Mouse (Mus musculus): ENCODE data around the gene Shpk. TPM values are rescaled to one million over a fixed set of nuclear protein-coding genes. Genes with fewer than 3 reads are reported as not detected.

Gene Shpk
- total RNA-seq, 4 experiments from 2014 or later = 0.68 to 1.7 (median 1.4) TPM

DNA sequence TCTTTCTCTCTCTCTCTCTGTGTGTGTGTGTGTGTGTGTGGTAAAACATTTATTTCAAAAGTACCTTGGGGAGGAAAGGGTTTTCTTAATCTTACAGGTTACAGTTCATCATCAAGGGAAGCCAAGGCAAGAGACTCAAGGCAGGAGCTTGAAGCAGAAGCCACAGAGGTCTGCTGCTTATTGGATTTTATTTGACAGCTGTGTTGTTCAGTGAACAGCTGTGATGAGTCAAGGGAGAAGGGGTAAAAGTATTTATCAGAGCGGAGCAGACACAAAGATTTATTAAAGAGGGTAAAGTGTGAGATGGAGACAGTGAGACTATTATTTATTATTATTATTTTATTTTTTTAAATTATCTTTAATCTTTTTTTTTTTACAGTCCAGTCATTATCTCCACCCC is 62.1 kb downstream of the Shpk start:
- no peak for DNase-seq (ENCODE audit: low spot score)

DNA sequence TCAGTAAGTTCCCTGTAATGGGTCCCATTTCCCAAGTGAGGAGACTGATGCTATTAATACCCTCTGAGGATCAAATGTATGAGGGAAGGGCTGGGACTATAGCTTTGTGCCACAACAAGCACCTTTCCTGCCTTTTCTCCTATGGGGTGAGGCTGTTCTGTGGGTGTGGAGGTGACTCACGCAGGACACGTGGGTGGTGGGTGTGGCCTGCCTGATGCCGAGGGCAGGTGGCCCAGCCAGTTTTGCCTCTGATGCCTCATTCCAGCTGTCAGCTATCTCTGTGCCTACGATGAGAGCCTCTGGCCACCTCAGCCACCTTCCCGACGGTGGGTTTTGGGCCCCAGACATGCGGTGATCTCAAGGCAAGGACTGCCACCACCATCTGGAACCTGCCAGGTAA is 68.0 kb downstream of the Shpk start, which contains the start of gene Trpv3:
Gene Trpv3, plus strand, starts transcription at position 122 of the 400 bp plus-strand sequence.
- DNase-seq (ENCODE audit: low spot score) = no peak

Other genes starting within 250 kb of the Shpk start
- 10 to 100 TPM in 3 of 4 experiments, 1 to 10 TPM in 1; 9.5 to 12.4 (median 11.2) TPM for gene Atp2a3, start 238.3 kb upstream of the Shpk start, total RNA-seq (2022)
- under 1 TPM; 0.35 to 0.49 (median 0.43) TPM for gene P2rx1, start 200.4 kb upstream of the Shpk start, total RNA-seq (2022)
- gene Camkk1, start 180.5 kb upstream of the Shpk start, total RNA-seq (2022) = under 1 TPM; 0.53 to 0.84 (median 0.74) TPM
- 1 to 10 TPM; 5.4 to 6.6 (median 5.6) TPM for gene Ncbp3, start 151.7 kb upstream of the Shpk start, total RNA-seq (2022)
- under 1 TPM in 2 of 4 experiments, not detected in 2; 0.22 to 0.38 TPM for gene Itgae, start 108.9 kb upstream of the Shpk start, total RNA-seq (2022)
- under 1 TPM; 0.08 to 0.37 (median 0.14) TPM for gene Haspin, start 61.2 kb upstream of the Shpk start, total RNA-seq (2022)
- 10 to 100 TPM; 14.2 to 19.7 (median 16.6) TPM for gene P2rx5, start 39.0 kb upstream of the Shpk start, total RNA-seq (2022)
- 10 to 100 TPM; 80.9 to 93.8 (median 89.9) TPM for gene Emc6, start 22.4 kb upstream of the Shpk start, total RNA-seq (2022)
- gene Tax1bp3, start 22.4 kb upstream of the Shpk start, total RNA-seq (2022) = 10 to 100 TPM; 36.7 to 52.6 (median 46.8) TPM
- 1 to 10 TPM; 7.5 to 10.0 (median 9.6) TPM for gene Ctns, start 418 bp upstream of the Shpk start, total RNA-seq (2022)
- under 1 TPM in 1 of 4 experiments, not detected in 3; 0.09 TPM for gene Trpv1, start 34.8 kb downstream of the Shpk start, total RNA-seq (2022)
- under 1 TPM in 2 of 4 experiments, not detected in 2; 0.06 TPM for gene Trpv3, start 67.9 kb downstream of the Shpk start, total RNA-seq (2022)
- gene Aspa, start 130.1 kb downstream of the Shpk start, total RNA-seq (2022) = 1 to 10 TPM; 2.5 to 3.4 (median 2.8) TPM
- not detected for gene Gm49340, start 130.3 kb downstream of the Shpk start, total RNA-seq (2022)
- not detected for gene Spata22, start 130.3 kb downstream of the Shpk start, total RNA-seq (2022)
- not detected for gene Olfr20, start 151.3 kb downstream of the Shpk start, total RNA-seq (2022)
- gene Olfr376, start 171.8 kb downstream of the Shpk start, total RNA-seq (2022) = not detected
- not detected for gene Olfr1, start 200.2 kb downstream of the Shpk start, total RNA-seq (2022)
- not detected for gene Olfr378, start 229.0 kb downstream of the Shpk start, total RNA-seq (2022)